Mouse (Mus musculus) erythroblast, embryonic 14.5 days (primary cell): ENCODE results near the gene 4931409K22Rik.

ENCODE experiments used
- GATA1 ChIP-seq: IDR thresholded peaks from 2 replicates; pipeline ENCODE4 v1.6.1; 2012; ENCODE audit warnings: low read length, inconsistent platforms, mixed read lengths
- TAL1 ChIP-seq: IDR thresholded peaks from 3 replicates; pipeline ENCODE4 v1.6.1; 2012; ENCODE audit warnings: low read length, inconsistent platforms, mixed read lengths

DNA sequence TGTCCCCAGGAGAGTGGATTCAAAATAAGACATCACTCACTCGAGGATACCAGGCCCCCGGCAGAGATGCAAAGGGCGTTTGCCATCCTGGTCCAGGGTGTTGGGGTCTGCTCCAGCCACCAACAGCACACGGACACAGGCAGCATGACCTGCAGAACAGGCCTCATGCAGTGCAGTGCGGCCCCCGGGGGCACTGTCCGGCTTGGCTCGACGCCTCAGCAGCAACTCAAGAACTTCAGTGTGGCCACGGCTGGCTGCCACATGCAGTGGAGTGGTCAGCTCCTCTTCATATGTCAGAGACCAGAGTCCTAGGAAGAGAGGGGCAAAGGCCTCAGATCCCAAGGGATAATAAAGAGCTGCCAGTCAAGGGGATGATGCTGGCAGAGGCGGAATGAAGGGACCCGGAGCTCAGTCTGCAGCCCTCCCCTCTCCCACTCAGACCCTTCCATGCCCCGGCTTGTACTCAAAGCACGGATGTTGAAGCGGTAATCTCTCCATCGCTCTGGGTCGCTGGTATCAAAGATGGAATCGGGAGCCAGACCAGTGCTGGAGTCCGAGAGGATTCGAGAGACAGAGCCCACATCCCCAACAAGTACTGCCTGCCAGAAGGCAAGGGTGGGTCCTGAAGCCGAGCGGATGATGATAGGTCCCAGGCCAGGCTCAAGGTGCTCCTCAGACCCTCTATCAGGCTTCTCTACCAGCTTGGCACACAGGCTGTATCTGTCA is 16.9 kb downstream of the 4931409K22Rik start:
- TF ChIP-seq GATA1: no peak
- TF ChIP-seq TAL1: 0 out of 3 replicates have a peak, but pooled peaks have one; percentile 12
